Mouse (Mus musculus): ENCODE measurements around the gene Colq.
A peak's percentile ranks its signal among the peaks of the same experiment; 100 is the strongest.

Colq gene

GRCm38 (mm10) chr14:31525040-31525810, 65.9 kb downstream of the Colq start:
- DNase-seq (ENCODE audit: low spot score in 2 of 2) = no peak

- DNase-seq (ENCODE audit: low spot score in 2 of 2) = no peak
Observed at GRCm38 (mm10) chr14:31521318-31521717, 69.8 kb downstream of the Colq start.

- no peak for DNase-seq (ENCODE audit: low spot score in 2 of 2)
Observed at GRCm38 (mm10) chr14:31519165-31519564, 72.0 kb downstream of the Colq start.

GRCm38 (mm10) chr14:31515895-31516294, 75.2 kb downstream of the Colq start:
- no peak for DNase-seq (ENCODE audit: low spot score in 2 of 2)

- no peak for DNase-seq (ENCODE audit: low spot score in 2 of 2)
Observed at GRCm38 (mm10) chr14:31510322-31510721, 80.8 kb downstream of the Colq start.

- no peak for DNase-seq (ENCODE audit: low spot score in 2 of 2)
Observed at GRCm38 (mm10) chr14:31509911-31510310, 81.2 kb downstream of the Colq start.

GRCm38 (mm10) chr14:31506456-31506855, 84.7 kb downstream of the Colq start:
- no peak for DNase-seq (ENCODE audit: low spot score in 2 of 2)

GRCm38 (mm10) chr14:31503406-31503805, 87.7 kb downstream of the Colq start:
- no peak for DNase-seq (ENCODE audit: low spot score in 2 of 2)

GRCm38 (mm10) chr14:31499526-31499925, 91.6 kb downstream of the Colq start:
- DNase-seq (ENCODE audit: low spot score in 2 of 2) = no peak

- no peak for DNase-seq (ENCODE audit: low spot score in 2 of 2)
Observed at GRCm38 (mm10) chr14:31496241-31496646, 94.9 kb downstream of the Colq start.

- no peak for DNase-seq (ENCODE audit: low spot score in 2 of 2)
Observed at GRCm38 (mm10) chr14:31495538-31495937, 95.6 kb downstream of the Colq start.

GRCm38 (mm10) chr14:31494975-31495455, 96.1 kb downstream of the Colq start, which contains the start of gene Mettl6:
TSS of gene Mettl6 (minus strand) at chr14:31495040.
- peak; percentile 75 to 83 for DNase-seq (ENCODE audit: low spot score in 2 of 2)

- DNase-seq (ENCODE audit: low spot score in 2 of 2) = no peak
Observed at GRCm38 (mm10) chr14:31494349-31494974, 96.7 kb downstream of the Colq start, which contains the start of gene Eaf1. TSS of gene Eaf1 (plus strand) at chr14:31494399.

- no peak for DNase-seq (ENCODE audit: low spot score in 2 of 2)
Observed at GRCm38 (mm10) chr14:31493901-31494300, 97.2 kb downstream of the Colq start.

- DNase-seq (ENCODE audit: low spot score in 2 of 2) = no peak
Observed at GRCm38 (mm10) chr14:31488055-31488454, 103.1 kb downstream of the Colq start.

- DNase-seq (ENCODE audit: low spot score in 2 of 2) = no peak
Observed at GRCm38 (mm10) chr14:31486465-31486864, 104.7 kb downstream of the Colq start.

GRCm38 (mm10) chr14:31482417-31482816, 108.7 kb downstream of the Colq start:
- no peak for DNase-seq (ENCODE audit: low spot score in 2 of 2)

- no peak for DNase-seq (ENCODE audit: low spot score in 2 of 2)
Observed at GRCm38 (mm10) chr14:31473297-31473696, 117.8 kb downstream of the Colq start.
